Mouse (Mus musculus) hindlimb bud, embryonic 11.5 days (tissue): ENCODE measurements at regions not wholly inside any gene's neighbourhood (a gene's known extent, or its start where the extent isn't known, plus 50 kb on each side); places are given as distances from the start of the nearest gene placed in this dataset.

Experiments used
- DNase-seq: peaks from one replicate; pipeline ENCODE4 v3.0.0-alpha.2; 2012; ENCODE audit warnings: low read depth, low spot score; ENCODE audit errors: extremely low spot score

DNA sequence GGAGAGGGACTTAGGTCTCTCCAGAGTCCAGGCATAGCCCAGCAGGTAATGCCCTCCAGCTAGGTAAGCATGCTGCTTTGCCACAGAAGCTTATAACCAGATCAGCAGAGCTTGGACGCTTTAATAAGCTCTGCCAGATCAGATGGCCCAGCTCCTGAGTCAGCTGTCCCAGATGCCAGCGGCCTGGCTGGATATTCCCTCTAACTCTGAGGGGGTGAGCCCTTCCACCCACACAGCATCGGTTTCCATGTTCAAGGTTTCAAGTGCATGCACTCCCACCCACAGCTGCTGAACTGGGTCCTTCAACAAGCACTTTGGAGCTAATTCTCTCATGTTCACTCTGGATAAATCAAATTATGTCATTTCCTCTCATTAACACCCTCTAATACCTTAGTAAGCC, 417.3 kb downstream of the 1810013L24Rik start:
- DNase-seq: no peak

GRCm38 (mm10) chr16:9253054-9253453, 423.2 kb downstream of the 1810013L24Rik start:
- no peak for DNase-seq

- no peak for DNase-seq
These were observed 425.5 kb downstream of the 1810013L24Rik start for GRCm38 (mm10) chr16:9255351-9255750.

DNA sequence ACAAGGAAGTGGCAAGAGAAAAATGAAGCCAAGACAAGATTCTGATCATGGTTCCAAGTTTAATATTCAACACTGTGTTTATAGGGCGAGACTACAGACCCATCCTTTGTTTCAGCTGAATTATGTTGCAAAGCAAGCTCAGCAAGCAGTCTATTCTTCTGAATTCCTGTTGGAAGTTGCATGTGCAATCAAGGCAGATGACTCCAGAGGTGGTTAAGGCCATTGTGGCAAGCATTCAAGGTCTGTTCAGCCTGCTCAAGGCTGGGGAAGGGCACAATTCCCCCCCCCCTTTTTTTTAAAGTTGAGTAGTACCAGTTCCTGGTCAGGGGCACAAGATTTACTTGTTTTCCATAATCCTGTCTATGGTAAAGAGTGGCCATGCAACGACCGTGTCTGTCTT, 431.1 kb downstream of the 1810013L24Rik start:
- DNase-seq: no peak

GRCm38 (mm10) chr16:9264554-9265145, 434.8 kb downstream of the 1810013L24Rik start:
- DNase-seq: no peak

- no peak for DNase-seq
These were observed 437.3 kb downstream of the 1810013L24Rik start for GRCm38 (mm10) chr16:9267204-9267603.

DNA sequence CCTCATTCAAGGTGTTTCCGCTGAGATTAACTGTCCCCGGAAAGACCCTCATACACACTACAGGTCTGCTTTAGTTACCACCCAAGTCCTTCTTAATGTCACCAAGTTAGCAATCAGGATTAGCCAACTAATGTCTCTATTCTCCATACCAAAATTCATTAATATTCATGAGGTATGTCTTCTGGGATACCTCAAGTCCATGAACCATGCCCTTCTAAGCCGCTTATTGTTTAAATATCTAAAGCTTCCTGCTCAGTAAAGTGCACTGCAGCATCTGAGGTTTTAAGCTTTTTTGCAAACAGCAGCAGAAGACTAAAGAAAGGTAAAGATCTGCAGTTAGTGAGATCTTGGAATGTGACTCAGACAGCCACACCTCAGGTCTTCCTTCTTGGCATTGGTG, 440.2 kb downstream of the 1810013L24Rik start:
- DNase-seq: no peak

- no peak for DNase-seq
These were observed 440.8 kb downstream of the 1810013L24Rik start for GRCm38 (mm10) chr16:9270671-9271070.

GRCm38 (mm10) chr16:9273751-9274300, 443.9 kb downstream of the 1810013L24Rik start:
- DNase-seq: no peak

DNA sequence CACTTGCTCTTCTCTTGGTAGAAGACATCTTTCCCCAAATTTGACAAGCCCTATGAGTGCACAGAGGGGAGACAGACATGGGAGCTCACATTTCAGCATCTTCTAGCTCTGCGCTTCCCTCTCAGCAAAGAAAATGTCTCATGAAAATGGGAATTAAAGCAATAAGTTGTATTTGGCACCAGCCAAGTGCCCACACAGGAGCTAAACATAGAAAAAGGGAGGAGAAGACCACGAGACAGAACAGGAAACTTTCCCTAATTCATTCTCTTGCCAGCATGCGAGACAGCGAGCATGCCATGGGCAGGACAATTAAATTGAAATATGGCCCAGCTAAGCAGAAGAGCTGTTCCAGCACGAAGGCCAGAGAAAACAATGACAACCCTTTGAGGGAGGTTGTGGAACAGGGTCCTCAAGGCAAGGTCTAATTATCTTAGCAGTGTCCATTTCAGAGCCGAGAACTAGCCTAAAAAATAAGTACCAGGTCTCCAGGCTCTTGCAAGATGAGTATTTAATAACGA, 444.7 kb downstream of the 1810013L24Rik start:
- DNase-seq: no peak

GRCm38 (mm10) chr16:9275426-9275825, 445.5 kb downstream of the 1810013L24Rik start:
- no peak for DNase-seq

DNA sequence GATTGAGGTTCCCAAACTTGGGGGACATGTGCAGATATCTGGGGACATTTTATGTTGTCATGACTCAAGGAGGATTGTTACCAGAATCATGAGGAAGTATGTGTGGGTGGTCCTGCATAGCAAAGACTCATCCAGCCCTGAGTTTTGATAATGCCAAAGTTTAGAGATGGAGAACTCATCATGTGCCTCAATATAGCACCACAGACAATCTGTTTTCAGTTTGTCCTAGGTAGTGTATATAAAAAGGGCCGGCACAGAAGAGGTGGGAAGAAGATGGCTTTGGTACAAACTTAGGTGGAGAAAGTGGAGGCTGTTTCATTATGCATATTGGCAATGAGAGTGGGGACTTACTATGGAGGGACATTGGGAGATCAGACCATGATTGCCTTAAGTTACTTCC, 447.2 kb downstream of the 1810013L24Rik start:
- DNase-seq: no peak

GRCm38 (mm10) chr16:9279726-9280125, 449.8 kb downstream of the 1810013L24Rik start:
- DNase-seq: no peak

GRCm38 (mm10) chr16:9280431-9280830, 450.5 kb downstream of the 1810013L24Rik start:
- no peak for DNase-seq

- no peak for DNase-seq
These were observed 451.0 kb downstream of the 1810013L24Rik start for GRCm38 (mm10) chr16:9280931-9281330.

DNA sequence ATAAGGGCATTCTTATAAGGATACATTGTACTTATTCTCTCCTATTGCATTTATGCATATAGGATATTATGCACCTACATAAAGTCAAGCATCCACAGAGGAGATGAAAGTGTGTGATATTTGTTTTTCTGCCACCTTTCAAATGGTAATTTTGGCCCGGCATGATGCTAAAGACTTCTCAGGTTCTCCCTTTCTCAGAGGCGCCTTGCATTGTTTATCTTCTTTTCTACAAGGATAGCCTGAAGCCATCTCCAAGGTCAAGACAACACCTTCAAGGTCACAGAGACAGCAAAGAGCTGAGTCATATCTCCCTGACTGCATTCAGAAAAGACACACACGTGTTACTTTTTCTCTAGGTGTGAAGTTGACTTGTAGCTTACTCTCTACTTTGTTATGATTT, 454.5 kb downstream of the 1810013L24Rik start:
- DNase-seq: no peak

- DNase-seq: no peak
These were observed 456.0 kb downstream of the 1810013L24Rik start for GRCm38 (mm10) chr16:9285921-9286320.

DNA sequence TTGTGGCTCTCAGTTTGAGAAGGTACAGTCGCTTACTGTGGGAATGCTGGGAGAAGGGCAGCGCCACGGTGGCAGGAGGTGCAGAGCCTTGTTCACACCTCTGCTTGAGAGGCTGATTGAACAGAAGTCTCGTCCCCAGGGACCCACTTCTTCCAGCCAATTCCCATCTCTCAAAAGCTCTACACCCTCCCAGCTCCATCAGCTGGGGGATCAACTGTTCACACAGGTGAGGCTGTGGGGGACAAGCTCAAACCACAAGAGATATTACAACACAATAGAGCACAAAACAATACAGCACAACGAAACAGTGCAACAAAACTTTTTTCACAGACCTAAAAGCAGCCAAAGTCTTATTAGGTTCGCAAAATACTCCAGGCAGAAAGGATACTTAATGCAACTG, 457.7 kb downstream of the 1810013L24Rik start:
- no peak for DNase-seq

DNA sequence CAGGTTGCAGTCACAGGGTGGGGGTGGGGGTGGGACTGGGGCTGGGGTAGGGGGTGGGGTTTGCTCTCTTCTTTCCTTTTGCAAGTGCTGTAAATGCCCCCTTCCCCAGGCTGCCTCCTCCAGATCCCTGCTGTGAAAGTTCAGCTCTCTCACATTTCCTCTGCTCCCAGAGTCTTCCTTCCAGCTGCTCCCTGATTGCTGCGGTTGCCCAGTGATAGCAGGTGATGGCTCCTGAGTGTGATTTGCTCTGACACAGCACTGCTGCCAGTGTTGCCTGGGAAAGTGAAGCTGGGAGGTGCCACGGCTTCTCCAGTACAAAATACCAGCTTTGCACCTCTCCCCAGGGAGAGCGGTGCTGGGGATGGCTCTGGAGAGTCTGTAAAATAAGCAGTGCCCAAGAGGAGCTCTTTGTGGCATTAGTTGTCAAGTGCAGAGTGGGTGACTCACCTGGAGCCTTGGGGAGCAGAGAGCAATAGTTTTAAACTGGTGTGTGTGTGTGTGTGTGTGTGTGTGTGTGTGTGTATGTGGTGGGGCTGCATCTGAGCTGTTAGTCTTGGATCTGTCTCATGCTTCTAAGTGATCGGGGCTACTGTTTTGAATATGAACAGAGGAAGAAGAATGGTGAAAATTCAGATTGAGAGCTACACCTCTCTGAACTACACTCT, 461.6 kb downstream of the 1810013L24Rik start:
- DNase-seq: no peak

GRCm38 (mm10) chr16:9303134-9303533, 473.2 kb downstream of the 1810013L24Rik start:
- DNase-seq: no peak

GRCm38 (mm10) chr16:9304079-9304478, 474.2 kb downstream of the 1810013L24Rik start:
- DNase-seq: no peak

GRCm38 (mm10) chr16:9310744-9311143, 480.8 kb downstream of the 1810013L24Rik start:
- DNase-seq: no peak
